Mouse (Mus musculus): ENCODE measurements around the gene Glg1. TPM values are rescaled to one million over a fixed set of nuclear protein-coding genes. Genes with fewer than 3 reads are reported as not detected.
A peak's percentile ranks its signal among the peaks of the same experiment; 100 is the strongest.
"Not testable (repeated sequence)": the region's sequence is repeated elsewhere in the genome, so short reads cannot be mapped to it uniquely, and the experiment has no call there.

The Glg1 gene
- polyA plus RNA-seq, 1 experiment: 66.2 TPM

- 0 out of 2 replicates have a peak overlapping the region, but pooled peaks have one; percentile 67 for H3K27ac ChIP-seq (ENCODE audit: insufficient read depth, low read length)
- TF ChIP-seq CTCF (IDR thresholded peaks at IDR 0.05; ENCODE audit: extremely low read depth, insufficient read depth, low read length): no peak
- TF ChIP-seq POLR2A (IDR thresholded peaks at IDR 0.05; ENCODE audit: extremely low read depth, insufficient read depth, low read length): no peak
- H3K4me1 ChIP-seq (ENCODE audit: control insufficient read depth, insufficient read depth, low read length): peaks cover 4% of the 10 kb centered on the region
- H3K4me3 ChIP-seq (ENCODE audit: insufficient read depth, low read length): no peak overlapping the region
These were observed 73.5 kb downstream of the Glg1 start for GRCm38 (mm10) chr8:111185472-111185947.

- Histone ChIP-seq H3K4me3 (ENCODE audit: insufficient read depth, low read length) (no peak overlapping the region), H3K27ac (ENCODE audit: insufficient read depth, low read length) (no peak overlapping the region), H3K4me1 (ENCODE audit: control insufficient read depth, insufficient read depth, low read length) (peaks cover 2% of the 10 kb centered on the region)
- TF ChIP-seq POLR2A (IDR thresholded peaks at IDR 0.05; ENCODE audit: extremely low read depth, insufficient read depth, low read length) (no peak), CTCF (IDR thresholded peaks at IDR 0.05; ENCODE audit: extremely low read depth, insufficient read depth, low read length) (no peak)
These were observed 87.4 kb downstream of the Glg1 start for GRCm38 (mm10) chr8:111171661-111172060.

GRCm38 (mm10) chr8:111157617-111158016 lies 101.4 kb downstream of the Glg1 start:
- Histone ChIP-seq H3K4me1 (ENCODE audit: control insufficient read depth, insufficient read depth, low read length) (no peaks in the 10 kb centered on the region), H3K4me3 (ENCODE audit: insufficient read depth, low read length) (no peak overlapping the region), H3K27ac (ENCODE audit: insufficient read depth, low read length) (no peak overlapping the region)
- TF ChIP-seq CTCF (IDR thresholded peaks at IDR 0.05; ENCODE audit: extremely low read depth, insufficient read depth, low read length): peak; percentile 66
- TF ChIP-seq POLR2A (IDR thresholded peaks at IDR 0.05; ENCODE audit: extremely low read depth, insufficient read depth, low read length): no peak

GRCm38 (mm10) chr8:111155721-111156436 lies 103.1 kb downstream of the Glg1 start:
- no peaks in the 10 kb centered on the region for H3K4me1 ChIP-seq (ENCODE audit: control insufficient read depth, insufficient read depth, low read length)
- no peak overlapping the region for H3K27ac ChIP-seq (ENCODE audit: insufficient read depth, low read length)
- no peak for TF ChIP-seq POLR2A (IDR thresholded peaks at IDR 0.05; ENCODE audit: extremely low read depth, insufficient read depth, low read length)
- TF ChIP-seq CTCF (IDR thresholded peaks at IDR 0.05; ENCODE audit: extremely low read depth, insufficient read depth, low read length): no peak
- H3K4me3 ChIP-seq (ENCODE audit: insufficient read depth, low read length): no peak overlapping the region

- not testable (repeated sequence) for H3K4me1 ChIP-seq (ENCODE audit: control insufficient read depth, insufficient read depth, low read length)
- H3K4me3 ChIP-seq (ENCODE audit: insufficient read depth, low read length): peak overlapping the region; percentile 64
- peak; percentile 52; the same call in 1 of the 2 replicates for TF ChIP-seq POLR2A (IDR thresholded peaks at IDR 0.05; ENCODE audit: extremely low read depth, insufficient read depth, low read length)
- H3K27ac ChIP-seq (ENCODE audit: insufficient read depth, low read length): peak overlapping the region; percentile 96
These were observed 113.5 kb downstream of the Glg1 start for GRCm38 (mm10) chr8:111145460-111146012.

- H3K4me1 ChIP-seq (ENCODE audit: control insufficient read depth, insufficient read depth, low read length); H3K27ac ChIP-seq (ENCODE audit: insufficient read depth, low read length): not testable (repeated sequence)
- peak overlapping the region; percentile 64 for H3K4me3 ChIP-seq (ENCODE audit: insufficient read depth, low read length)
These were observed 114.0 kb downstream of the Glg1 start for GRCm38 (mm10) chr8:111144901-111145459.

GRCm38 (mm10) chr8:111142521-111142920 lies 116.5 kb downstream of the Glg1 start:
- H3K27ac ChIP-seq (ENCODE audit: insufficient read depth, low read length): no peak overlapping the region
- TF ChIP-seq CTCF (IDR thresholded peaks at IDR 0.05; ENCODE audit: extremely low read depth, insufficient read depth, low read length): no peak
- TF ChIP-seq POLR2A (IDR thresholded peaks at IDR 0.05; ENCODE audit: extremely low read depth, insufficient read depth, low read length): no peak
- peaks cover 7% of the 10 kb centered on the region for H3K4me1 ChIP-seq (ENCODE audit: control insufficient read depth, insufficient read depth, low read length)
- no peak overlapping the region for H3K4me3 ChIP-seq (ENCODE audit: insufficient read depth, low read length)

GRCm38 (mm10) chr8:111130756-111131155 lies 128.3 kb downstream of the Glg1 start:
- Histone ChIP-seq H3K4me1 (ENCODE audit: control insufficient read depth, insufficient read depth, low read length) (no peaks in the 10 kb centered on the region; the same call in 1 of the 2 replicates), H3K27ac (ENCODE audit: insufficient read depth, low read length) (no peak overlapping the region), H3K4me3 (ENCODE audit: insufficient read depth, low read length) (no peak overlapping the region)
- no peak for TF ChIP-seq CTCF (IDR thresholded peaks at IDR 0.05; ENCODE audit: extremely low read depth, insufficient read depth, low read length)
- TF ChIP-seq POLR2A (IDR thresholded peaks at IDR 0.05; ENCODE audit: extremely low read depth, insufficient read depth, low read length): no peak

GRCm38 (mm10) chr8:111119481-111119880 lies 139.5 kb downstream of the Glg1 start:
- H3K4me1 ChIP-seq (ENCODE audit: control insufficient read depth, insufficient read depth, low read length): no peaks in the 10 kb centered on the region
- TF ChIP-seq POLR2A (IDR thresholded peaks at IDR 0.05; ENCODE audit: extremely low read depth, insufficient read depth, low read length): no peak
- TF ChIP-seq CTCF (IDR thresholded peaks at IDR 0.05; ENCODE audit: extremely low read depth, insufficient read depth, low read length): no peak
- H3K4me3 ChIP-seq (ENCODE audit: insufficient read depth, low read length): no peak overlapping the region
- H3K27ac ChIP-seq (ENCODE audit: insufficient read depth, low read length): no peak overlapping the region

- no peak for TF ChIP-seq CTCF (IDR thresholded peaks at IDR 0.05; ENCODE audit: extremely low read depth, insufficient read depth, low read length)
- TF ChIP-seq POLR2A (IDR thresholded peaks at IDR 0.05; ENCODE audit: extremely low read depth, insufficient read depth, low read length): no peak
- Histone ChIP-seq H3K4me3 (ENCODE audit: insufficient read depth, low read length) (no peak overlapping the region), H3K27ac (ENCODE audit: insufficient read depth, low read length) (no peak overlapping the region), H3K4me1 (ENCODE audit: control insufficient read depth, insufficient read depth, low read length) (no peaks in the 10 kb centered on the region)
These were observed 144.1 kb downstream of the Glg1 start for GRCm38 (mm10) chr8:111114891-111115290.

Other genes starting within 250 kb of the Glg1 start
- gene Ddx19b, start 227.5 kb downstream of the Glg1 start, polyA plus RNA-seq (2012; rRNA removed): 13.0 and 13.4 TPM in 2 replicates
- gene Aars, start 226.1 kb downstream of the Glg1 start, polyA plus RNA-seq (2012; rRNA removed): 70.9 and 71.7 TPM in 2 replicates
- gene Exosc6, start 202.9 kb downstream of the Glg1 start, polyA plus RNA-seq (2012; rRNA removed): not detected in 2 replicates
- gene Clec18a, start 166.8 kb downstream of the Glg1 start, polyA plus RNA-seq (2012; rRNA removed): 6.0 and 7.5 TPM in 2 replicates
- gene Pdpr, start 164.6 kb downstream of the Glg1 start, polyA plus RNA-seq (2012; rRNA removed): 14.7 and 15.8 TPM in 2 replicates
- gene Rfwd3, start 41.0 kb upstream of the Glg1 start, polyA plus RNA-seq (2012; rRNA removed): 15.2 TPM in 2 replicates
- gene Mlkl, start 79.0 kb upstream of the Glg1 start, polyA plus RNA-seq (2012; rRNA removed): 0.25 and 0.38 TPM in 2 replicates
- gene Fa2h, start 134.6 kb upstream of the Glg1 start, polyA plus RNA-seq (2012; rRNA removed): 53.4 and 67.1 TPM in 2 replicates